Mouse (Mus musculus) MEL (cell line): ENCODE results near the gene Ctrc. TPM values are rescaled to one million over a fixed set of nuclear protein-coding genes. Genes with fewer than 3 reads are reported as not detected.

Source experiments
- DNase-seq: peaks from one replicate; pipeline ENCODE4 v3.0.0; 2011; ENCODE audit warnings: low read depth, low spot score
- H3K27ac ChIP-seq: 2 replicates; pipeline ENCODE4 v1.5.1; 2012; ENCODE audit warnings: low read depth, mild to moderate bottlenecking, control low read depth, low read length, moderate library complexity; ENCODE audit not compliant: control insufficient read depth
- H3K27me3 ChIP-seq, 2 experiments: fragments of 150-350 bp in 1 of 2; sonication (generic) in 1 of 2; 2 replicates each; pipeline ENCODE4 v1.6.1; 2012; ENCODE audit warnings: low read length in 2 of 2, mild to moderate bottlenecking in 2 of 2, improper control_type of control experiment in 1 of 2, moderate library complexity in 1 of 2; ENCODE audit not compliant: insufficient read depth in 2 of 2, control insufficient read depth in 1 of 2
- H3K36me3 ChIP-seq, 2 experiments: 2 replicates each; pipeline ENCODE4 v1.6.1; 2012 to 2014; ENCODE audit warnings: low read length in 2 of 2, improper control_type of control experiment in 1 of 2, inconsistent platforms in 1 of 2, mild to moderate bottlenecking in 1 of 2; ENCODE audit not compliant: insufficient read depth in 2 of 2, control insufficient read depth in 1 of 2
- H3K4me1 ChIP-seq, 2 experiments: fragments of 150-350 bp in 1 of 2; sonication (generic) in 1 of 2; 2 replicates each; pipeline ENCODE4 v1.6.1; 2012; ENCODE audit warnings: low read length in 2 of 2, improper control_type of control experiment in 1 of 2, mild to moderate bottlenecking in 1 of 2; ENCODE audit not compliant: insufficient read depth in 2 of 2, control insufficient read depth in 1 of 2
- H3K4me3 ChIP-seq, 2 experiments: fragments of 150-350 bp in 1 of 2; sonication (generic) in 1 of 2; 2 replicates each; pipeline ENCODE4 v1.5.1; 2012; ENCODE audit warnings: low read depth in 2 of 2, low read length in 2 of 2, mild to moderate bottlenecking in 2 of 2, moderate library complexity in 2 of 2, control low read depth in 1 of 2, improper control_type of control experiment in 1 of 2; ENCODE audit not compliant: control insufficient read depth in 1 of 2, insufficient read depth in 1 of 2
- H3K79me2 ChIP-seq: 2 replicates; pipeline ENCODE4 v1.6.1; 2012; ENCODE audit warnings: mild to moderate bottlenecking, low read length, moderate library complexity; ENCODE audit not compliant: control insufficient read depth, poor library complexity, insufficient read depth
- H3K9ac ChIP-seq: 2 replicates; pipeline ENCODE4 v1.6.1; 2012; ENCODE audit warnings: low read depth, mild to moderate bottlenecking, control low read depth, low read length, moderate library complexity; ENCODE audit not compliant: control insufficient read depth, poor library complexity, severe bottlenecking
- H3K9me3 ChIP-seq: fragments of 150-350 bp; sonication (generic); replicated peaks from 2 replicates; pipeline ENCODE4 v1.6.1; 2012; ENCODE audit warnings: mild to moderate bottlenecking, low read length, improper control_type of control experiment, moderate library complexity; ENCODE audit not compliant: insufficient read depth
- CHD1 ChIP-seq: IDR thresholded peaks from 2 replicates; pipeline ENCODE4 v1.6.1; 2012; ENCODE audit warnings: low read depth, mild to moderate bottlenecking, inconsistent platforms, low read length, improper control_type of control experiment
- CTCF ChIP-seq, 3 experiments: IDR thresholded peaks in 2 of 3; conservative IDR thresholded peaks in 1 of 3; 2 replicates each; pipeline ENCODE4 v1.5.1; 2011 to 2012; ENCODE audit warnings: low read length in 3 of 3, low read depth in 2 of 3, mild to moderate bottlenecking in 2 of 3, improper control_type of control experiment in 1 of 3, inconsistent platforms in 1 of 3, mixed read lengths in 1 of 3, moderate library complexity in 1 of 3; ENCODE audit not compliant: control insufficient read depth in 1 of 3, insufficient read depth in 1 of 3, poor library complexity in 1 of 3, severe bottlenecking in 1 of 3
- EP300 ChIP-seq, 2 experiments: IDR thresholded peaks; 2 replicates each; pipeline ENCODE4 v1.6.1; 2011; ENCODE audit warnings: improper control_type of control experiment in 2 of 2, low read length in 2 of 2, low read depth in 1 of 2, mild to moderate bottlenecking in 1 of 2
- HCFC1 ChIP-seq: IDR thresholded peaks from 2 replicates; pipeline ENCODE4 v1.6.1; 2012; ENCODE audit warnings: low read depth, mild to moderate bottlenecking, inconsistent platforms, low read length, improper control_type of control experiment, moderate library complexity
- MAFK ChIP-seq: IDR thresholded peaks from 2 replicates; pipeline ENCODE4 v1.6.1; 2011; ENCODE audit warnings: low read depth, mild to moderate bottlenecking, low read length, improper control_type of control experiment, borderline replicate concordance
- MAX ChIP-seq: IDR thresholded peaks from 2 replicates; pipeline ENCODE4 v1.6.1; 2011; ENCODE audit warnings: low read length, improper control_type of control experiment
- MYB ChIP-seq: IDR thresholded peaks from 2 replicates; pipeline ENCODE4 v1.6.1; 2011; ENCODE audit warnings: mild to moderate bottlenecking, low read depth, low read length, improper control_type of control experiment
- POLR2A ChIP-seq, 2 experiments: IDR thresholded peaks; 2 replicates each; pipeline ENCODE4 v1.6.1; 2011 to 2012; ENCODE audit warnings: low read length in 2 of 2, mild to moderate bottlenecking in 2 of 2, control low read depth in 1 of 2, improper control_type of control experiment in 1 of 2, low read depth in 1 of 2, moderate library complexity in 1 of 2; ENCODE audit not compliant: control insufficient read depth in 1 of 2, insufficient read depth in 1 of 2, poor library complexity in 1 of 2
- POLR2AphosphoS2 ChIP-seq: IDR thresholded peaks from 2 replicates; pipeline ENCODE4 v1.6.1; 2011; ENCODE audit warnings: low read length, improper control_type of control experiment
- RAD21 ChIP-seq: IDR thresholded peaks from 2 replicates; pipeline ENCODE4 v1.6.1; 2011; ENCODE audit warnings: mild to moderate bottlenecking, low read depth, low read length, improper control_type of control experiment
- RCOR1 ChIP-seq: IDR thresholded peaks from 2 replicates; pipeline ENCODE4 v1.6.1; 2012; ENCODE audit warnings: low read depth, mild to moderate bottlenecking, inconsistent platforms, low read length, improper control_type of control experiment
- SMC3 ChIP-seq: IDR thresholded peaks from 2 replicates; pipeline ENCODE4 v1.6.1; 2011; ENCODE audit warnings: low read depth, low read length, improper control_type of control experiment
- TCF12 ChIP-seq: IDR thresholded peaks from 2 replicates; pipeline ENCODE4 v1.6.1; 2014; ENCODE audit warnings: low read depth, mild to moderate bottlenecking, inconsistent platforms, low read length, improper control_type of control experiment, moderate library complexity
- USF1 ChIP-seq: IDR thresholded peaks from 2 replicates; pipeline ENCODE4 v1.6.1; 2014; ENCODE audit warnings: low read depth, mild to moderate bottlenecking, inconsistent platforms, low read length, improper control_type of control experiment, moderate library complexity
- USF2 ChIP-seq, 2 experiments: IDR thresholded peaks; 2 replicates each; pipeline ENCODE4 v1.6.1; 2011 to 2012; ENCODE audit warnings: improper control_type of control experiment in 2 of 2, low read length in 2 of 2, borderline replicate concordance in 1 of 2, inconsistent platforms in 1 of 2, low read depth in 1 of 2, mild to moderate bottlenecking in 1 of 2; ENCODE audit not compliant: insufficient read depth in 1 of 2
- ZMIZ1 ChIP-seq: IDR thresholded peaks from 2 replicates; pipeline ENCODE4 v1.6.1; 2012; ENCODE audit warnings: low read depth, mild to moderate bottlenecking, inconsistent platforms, low read length, improper control_type of control experiment, moderate library complexity
- ZNF384 ChIP-seq: IDR thresholded peaks from 2 replicates; pipeline ENCODE4 v1.6.1; 2012; ENCODE audit warnings: low read depth, mild to moderate bottlenecking, inconsistent platforms, low read length, improper control_type of control experiment
- polyA plus RNA-seq, 2 experiments: library from polyadenylated mRNA; stranded (reverse) in 1 of 2; unstranded in 1 of 2; fragments of >175 nt in 1 of 2; fragments of >200 nt in 1 of 2; gene quantifications; 2 replicates each; pipeline versions ENCODE4 v1.2.1 to v1.2.4; 2012; ENCODE audit warnings: low replicate concordance in 2 of 2, low read depth in 1 of 2; ENCODE audit not compliant: insufficient read length in 2 of 2, insufficient read depth in 1 of 2, missing spikeins in 1 of 2
- total RNA-seq: library from RNA; depleted of rRNA; stranded (reverse); fragments of 300-350 nt; gene quantifications from 2 replicates; pipeline ENCODE4 v1.2.3, GENCODE M21; 2012

Gene Ctrc
- total and polyA plus RNA-seq, 3 experiments = not detected

GRCm38 (mm10) chr4:141805886-141806285, 40.3 kb downstream of the Ctrc start:
- no peaks in the 10 kb centered on the region for H3K9me3 ChIP-seq
- no peaks in the 10 kb centered on the region for H3K27me3 ChIP-seq
- no peak overlapping the region for H3K9ac ChIP-seq
- no peaks in the 10 kb centered on the region for H3K36me3 ChIP-seq
- no peak overlapping the region for H3K4me3 ChIP-seq
- no peak for DNase-seq
- H3K4me1 ChIP-seq = no peaks in the 10 kb centered on the region
- TF ChIP-seq USF2 (IDR thresholded peaks at IDR 0.05; ENCODE audit: borderline replicate concordance in 1 of 2, insufficient read depth in 1 of 2, low read depth in 1 of 2, low read length in 2 of 2) (no peak), MAFK (no peak), ZMIZ1 (no peak), CTCF (IDR thresholded peaks at IDR 0.05 in 2 of 3, conservative IDR thresholded peaks at IDR 0.05 in 1 of 3; ENCODE audit: control insufficient read depth in 1 of 3, insufficient read depth in 1 of 3, low read depth in 2 of 3, low read length in 3 of 3, poor library complexity in 1 of 3, severe bottlenecking in 1 of 3) (no peak), EP300 (IDR thresholded peaks at IDR 0.05; ENCODE audit: low read depth in 1 of 2, low read length in 2 of 2) (no peak), POLR2AphosphoS2 (no peak), MAX (no peak), TCF12 (no peak), RCOR1 (no peak)
- no peak overlapping the region for H3K27ac ChIP-seq
- H3K79me2 ChIP-seq = no peaks in the 10 kb centered on the region

GRCm38 (mm10) chr4:141804105-141804504, 42.1 kb downstream of the Ctrc start:
- no peaks in the 10 kb centered on the region for H3K36me3 ChIP-seq
- H3K9ac ChIP-seq = no peak overlapping the region
- no peaks in the 10 kb centered on the region for H3K9me3 ChIP-seq
- peak; percentile 56 for DNase-seq
- no peak overlapping the region for H3K4me3 ChIP-seq
- no peaks in the 10 kb centered on the region for H3K79me2 ChIP-seq
- H3K4me1 ChIP-seq = no peaks in the 10 kb centered on the region
- no peak overlapping the region for H3K27ac ChIP-seq
- TF ChIP-seq TCF12 (no peak), HCFC1 (no peak), MAX (no peak), CHD1 (no peak), MYB (no peak), POLR2A (IDR thresholded peaks at IDR 0.05; ENCODE audit: control insufficient read depth in 1 of 2, insufficient read depth in 1 of 2, low read depth in 1 of 2, low read length in 2 of 2, poor library complexity in 1 of 2) (no peak), RAD21 (peak; percentile 24), SMC3 (peak; percentile 45), ZNF384 (peak; percentile 71), USF1 (no peak), CTCF (IDR thresholded peaks at IDR 0.05 in 2 of 3, conservative IDR thresholded peaks at IDR 0.05 in 1 of 3; ENCODE audit: control insufficient read depth in 1 of 3, insufficient read depth in 1 of 3, low read depth in 2 of 3, low read length in 3 of 3, poor library complexity in 1 of 3, severe bottlenecking in 1 of 3) (peak; percentile 6 to 45 (median 44); a peak in 4 of 6 replicates)
- H3K27me3 ChIP-seq = no peaks in the 10 kb centered on the region
